Mouse (Mus musculus): Measurements from ENCODE around the gene D130040H23Rik.

GRCm38 (mm10) chr8:69242541-69242940 is 28.3 kb upstream of the D130040H23Rik start:
- TF ChIP-seq TAL1 (IDR thresholded peaks at IDR 0.05; ENCODE audit: low read length) (no peak), GATA1 (IDR thresholded peaks at IDR 0.05; ENCODE audit: low read length) (no peak)

All from erythroblast, embryonic 14.5 days (primary cell).